Mouse (Mus musculus): Measurements from ENCODE around the gene Nsun5.
"Not testable (repeated sequence)": the region's sequence is repeated elsewhere in the genome, so short reads cannot be mapped to it uniquely, and the experiment has no call there.

The Nsun5 gene

DNA sequence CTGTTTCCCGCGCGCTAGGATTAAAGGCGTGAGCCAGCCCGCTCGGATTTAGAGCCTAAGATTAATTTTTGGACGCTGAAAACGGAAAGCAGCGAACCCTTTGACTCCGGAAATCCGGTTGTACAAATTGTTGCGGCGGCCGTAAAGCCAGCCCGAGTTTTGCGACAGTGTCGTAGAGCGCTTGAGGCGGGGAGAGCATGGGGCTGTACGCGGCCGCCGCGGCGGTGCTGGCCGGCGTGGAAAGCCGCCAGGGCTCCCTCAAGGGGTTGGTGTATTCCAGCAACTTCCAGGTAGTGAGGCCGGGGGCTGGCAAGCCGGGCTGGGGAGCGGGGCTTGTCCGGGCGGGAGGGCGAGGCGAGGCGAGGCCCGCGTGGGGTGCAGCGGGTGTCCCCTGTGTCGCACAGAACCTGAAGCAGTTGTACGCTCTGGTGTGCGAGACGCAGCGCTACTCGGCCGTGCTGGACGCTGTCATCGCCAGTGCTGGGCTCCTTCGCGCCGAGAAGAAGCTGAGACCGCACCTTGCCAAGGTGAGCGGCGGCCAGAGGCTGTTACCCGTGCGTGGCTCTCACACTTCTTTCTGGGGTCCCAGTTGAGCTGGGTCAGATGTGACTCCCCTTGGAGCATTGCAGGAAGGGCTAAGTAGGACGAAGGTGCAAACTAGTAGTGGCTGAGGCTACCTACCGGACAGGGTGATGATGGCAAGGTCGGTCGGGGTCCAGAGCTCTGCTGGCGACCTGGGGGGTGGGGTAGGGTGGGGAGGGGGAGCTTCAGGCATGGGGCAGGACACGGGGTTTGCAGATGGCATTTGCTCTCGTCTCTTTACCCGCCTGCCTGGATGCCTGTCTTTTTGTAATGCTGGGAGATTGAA is at the start of gene Nsun5:
TSS of gene Nsun5 (plus strand) at position 167 of the 868 bp plus-strand sequence.
- peak; percentile 96 for DNase-seq (ENCODE audit: low spot score)

DNA sequence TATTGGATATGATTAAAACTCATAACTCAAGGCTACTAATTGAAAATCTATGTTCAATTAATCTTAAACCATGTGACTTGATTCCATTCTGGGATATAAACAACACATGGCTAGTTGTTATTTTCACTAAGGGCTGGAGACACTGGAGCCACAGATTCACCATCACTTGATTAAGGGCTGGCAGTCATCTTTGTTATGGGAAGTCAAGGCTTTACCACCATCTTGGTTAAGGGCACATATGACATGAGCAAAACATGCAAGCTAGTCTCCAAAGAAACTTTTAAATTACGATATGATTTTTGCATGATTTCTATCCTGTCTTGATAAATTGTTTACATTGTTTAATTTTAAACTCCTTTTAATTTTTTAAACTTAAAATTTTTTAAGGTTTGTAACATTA is 47.6 kb upstream of the Nsun5 start:
- no peak for DNase-seq (ENCODE audit: low spot score)

DNA sequence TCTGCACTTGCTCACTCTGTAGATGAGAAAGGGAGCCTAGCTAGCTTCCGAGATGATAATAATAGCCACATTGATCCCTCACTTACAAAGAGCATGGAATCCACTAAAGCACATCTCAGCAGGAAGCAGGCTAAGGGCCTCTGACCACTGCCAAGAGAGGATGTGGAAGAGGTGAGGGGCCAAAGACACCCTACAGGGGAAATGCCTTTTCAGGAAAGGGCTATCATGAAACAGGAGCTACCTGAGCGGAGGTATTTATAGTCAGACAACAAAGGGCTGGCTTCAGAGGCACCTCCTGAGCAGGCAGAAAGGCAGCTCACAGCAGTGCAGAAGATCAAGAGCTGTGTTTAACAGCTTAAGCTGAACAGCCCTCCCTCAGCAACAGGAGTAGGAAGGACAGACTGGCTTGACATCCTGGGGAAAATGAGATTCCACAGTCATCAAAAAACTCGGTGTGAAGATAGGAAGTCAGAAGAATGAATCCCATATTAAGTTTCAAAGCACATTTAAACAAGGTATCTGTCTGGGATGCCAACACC is 43.6 kb upstream of the Nsun5 start:
- DNase-seq (ENCODE audit: low spot score), result no peak

DNA sequence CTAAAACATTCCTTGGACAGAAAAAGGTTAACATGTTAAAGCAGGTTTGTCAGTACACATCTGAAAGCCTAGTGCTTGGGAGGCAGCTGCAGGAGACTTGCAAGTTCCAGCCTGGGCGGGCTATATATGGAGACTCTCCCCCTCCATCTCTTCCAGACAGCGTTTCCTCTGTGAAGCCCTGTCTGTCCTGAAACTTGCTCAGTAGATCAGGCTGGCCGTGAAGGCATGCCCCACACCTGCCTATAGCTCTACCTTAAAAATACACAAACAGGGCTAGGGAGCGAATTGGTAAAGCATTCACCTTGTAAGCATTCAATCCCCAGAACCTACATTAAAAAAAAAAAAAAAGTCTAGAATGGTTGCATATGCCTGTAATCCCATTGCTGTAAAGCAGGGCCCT is 40.3 kb upstream of the Nsun5 start:
- no peak for DNase-seq (ENCODE audit: low spot score)

DNA sequence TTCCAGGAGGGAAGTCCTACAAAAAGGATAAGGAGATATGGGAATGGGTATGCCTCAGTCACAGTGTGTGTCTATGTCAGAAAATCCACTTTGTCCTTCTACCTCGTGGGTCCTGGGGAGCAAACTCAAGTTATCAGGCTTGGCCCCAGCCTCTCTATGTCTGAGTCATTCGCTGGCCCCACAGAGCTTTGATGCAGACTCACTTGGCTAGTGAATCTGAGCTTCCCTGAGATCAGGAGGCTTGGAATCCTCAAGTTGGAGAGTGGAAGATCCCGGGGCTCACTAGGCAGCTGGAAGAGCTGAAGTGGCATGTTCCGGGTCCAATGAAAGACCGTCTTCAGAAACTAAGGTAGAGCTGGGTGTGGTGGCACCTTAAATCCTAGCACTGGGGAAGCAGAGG is 39.6 kb upstream of the Nsun5 start:
- DNase-seq (ENCODE audit: low spot score), result no peak

DNA sequence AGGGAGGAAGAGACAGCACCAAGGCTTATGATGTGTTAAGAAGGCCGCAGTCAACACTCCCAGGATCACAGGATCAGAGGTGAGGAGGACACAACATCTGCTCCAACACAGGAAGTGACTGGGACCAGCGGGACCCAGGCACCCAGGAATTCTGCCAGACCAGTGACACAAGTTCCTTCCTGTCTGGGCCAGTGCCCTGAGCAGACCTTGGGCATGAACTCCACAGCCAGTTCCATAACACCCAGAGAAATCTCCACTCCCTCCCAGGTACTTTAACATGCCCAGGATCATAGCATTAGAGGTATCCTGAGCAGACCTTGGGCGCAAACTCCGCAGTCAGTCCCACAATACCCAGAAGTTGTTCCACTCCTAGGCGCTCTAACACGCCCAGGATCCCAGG is 38.6 kb upstream of the Nsun5 start:
- no peak for DNase-seq (ENCODE audit: low spot score)

DNA sequence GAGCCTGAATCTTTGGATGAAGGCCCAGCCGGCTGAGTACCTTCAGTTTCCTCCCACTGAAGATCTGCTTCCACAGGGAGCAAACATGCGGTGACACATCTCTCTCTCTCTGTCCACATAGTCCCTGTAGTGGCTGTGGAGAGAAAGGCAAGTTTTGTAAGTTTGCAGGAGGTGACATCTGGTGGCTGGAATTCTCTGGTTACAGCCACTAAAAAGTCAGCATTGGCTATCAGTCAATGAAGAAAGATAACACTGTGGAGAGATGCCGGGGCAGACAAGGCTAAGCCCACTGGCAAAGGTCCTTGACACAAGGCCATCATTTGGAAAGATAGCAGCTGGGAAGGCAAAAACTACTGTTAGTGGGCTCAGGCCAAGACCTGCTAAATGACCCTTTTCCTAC is 32.2 kb upstream of the Nsun5 start:
- no peak for DNase-seq (ENCODE audit: low spot score)

DNA sequence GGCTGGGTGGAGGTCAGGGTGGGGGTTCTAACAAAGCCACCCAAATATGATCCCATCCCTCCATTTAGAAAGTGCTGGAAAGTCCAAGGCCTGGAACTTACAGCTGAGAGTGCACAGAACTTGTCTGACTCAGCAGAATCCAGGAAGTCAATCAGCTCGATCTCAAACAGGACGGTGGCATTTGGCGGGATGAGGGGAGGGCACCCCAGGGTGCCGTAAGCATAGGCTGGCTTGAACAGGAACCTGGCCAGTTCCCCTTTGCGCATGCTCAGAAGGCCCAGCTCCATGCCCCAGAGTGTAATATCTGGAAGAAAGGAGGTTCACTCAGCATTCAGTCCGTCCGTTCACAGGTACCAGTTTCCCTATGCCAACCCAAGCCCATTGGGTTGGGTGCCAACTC is 23.8 kb upstream of the Nsun5 start:
- DNase-seq (ENCODE audit: low spot score), result no peak

DNA sequence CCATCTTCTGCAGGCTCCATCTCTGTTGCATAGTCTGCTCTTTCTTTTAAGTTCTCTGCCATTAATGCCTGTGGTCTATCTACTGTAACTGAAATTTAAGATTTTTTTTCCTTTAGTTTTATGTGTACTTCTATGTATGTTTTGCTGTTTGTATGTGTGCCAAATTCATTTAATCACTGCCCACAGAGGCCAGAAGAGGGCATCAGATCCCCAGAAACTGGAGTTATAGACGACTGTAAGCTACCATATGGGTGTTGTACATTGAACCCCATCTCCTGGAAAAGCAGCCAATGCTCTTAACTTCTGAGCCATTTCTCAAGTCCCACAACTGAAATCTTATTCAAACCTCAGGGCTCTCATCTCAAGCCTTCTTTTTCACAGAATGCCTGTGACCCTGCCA is 23.3 kb upstream of the Nsun5 start:
- no peak for DNase-seq (ENCODE audit: low spot score)

DNA sequence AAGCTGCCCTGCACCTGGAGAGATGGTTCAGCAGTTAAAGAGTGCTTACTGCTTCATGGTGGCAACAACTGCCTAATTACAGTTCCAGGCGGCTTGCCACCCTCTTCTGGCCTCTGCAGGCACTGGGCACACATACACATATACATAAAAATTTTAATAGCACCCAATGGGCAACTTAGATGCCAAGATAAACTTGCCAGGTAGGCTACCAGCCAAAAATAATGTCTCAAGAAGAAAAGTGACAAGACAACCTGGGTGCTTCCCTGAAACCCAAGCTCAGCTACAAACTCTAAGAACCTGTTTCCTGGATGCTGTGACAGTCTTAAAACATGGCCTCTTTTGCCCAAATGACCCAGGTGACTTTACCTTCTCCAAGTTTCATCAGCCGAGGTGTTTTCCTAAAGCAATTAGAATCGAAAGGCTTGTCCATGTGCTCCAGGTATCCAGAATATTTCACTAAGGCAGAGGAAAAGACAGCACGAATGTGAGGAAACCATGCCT is 22.2 kb upstream of the Nsun5 start:
- DNase-seq (ENCODE audit: low spot score), result no peak

DNA sequence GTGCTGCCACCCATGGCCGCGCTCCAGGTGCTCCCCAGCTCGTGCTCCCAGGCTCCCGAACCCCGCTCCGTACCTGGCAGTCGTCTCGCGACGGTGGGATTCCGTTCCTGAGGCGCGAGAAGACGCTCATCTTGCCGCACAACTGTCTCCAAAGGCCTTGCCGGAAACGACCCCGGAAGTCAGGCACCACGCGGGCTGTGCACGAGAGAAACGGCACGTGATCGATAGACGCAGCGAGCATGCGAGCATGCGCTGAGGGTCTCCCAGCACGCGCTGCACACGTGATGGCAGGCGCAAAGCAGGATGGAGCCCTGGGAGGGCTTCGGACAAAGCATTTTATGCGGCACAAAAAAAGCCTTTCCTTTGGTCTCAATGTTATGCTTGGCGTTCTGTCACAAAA is 19.9 kb upstream of the Nsun5 start, which contains the start of gene Fkbp6:
TSS of gene Fkbp6 (minus strand) at position 183 of the 400 bp plus-strand sequence.
- no peak for DNase-seq (ENCODE audit: low spot score)

DNA sequence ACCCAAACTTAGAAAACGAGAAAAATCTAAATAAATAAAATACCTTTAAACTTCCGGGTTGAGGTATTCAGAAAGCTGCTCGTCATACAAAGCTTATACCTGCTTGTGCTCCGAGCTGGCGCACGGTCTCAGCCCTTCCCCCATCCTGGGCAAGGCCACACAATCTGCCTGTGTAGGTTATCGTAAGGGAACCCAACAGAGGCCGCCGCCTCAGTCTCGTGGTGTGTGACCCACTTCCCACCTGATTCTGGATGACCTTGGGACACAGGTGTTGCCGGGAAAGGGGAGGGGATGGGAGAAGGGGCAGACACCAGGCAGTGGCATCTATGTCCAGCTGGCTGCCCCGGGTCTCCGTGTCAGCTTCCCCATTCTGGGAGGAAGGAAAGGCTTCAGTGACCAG is 18.1 kb upstream of the Nsun5 start:
- DNase-seq (ENCODE audit: low spot score), result no peak

DNA sequence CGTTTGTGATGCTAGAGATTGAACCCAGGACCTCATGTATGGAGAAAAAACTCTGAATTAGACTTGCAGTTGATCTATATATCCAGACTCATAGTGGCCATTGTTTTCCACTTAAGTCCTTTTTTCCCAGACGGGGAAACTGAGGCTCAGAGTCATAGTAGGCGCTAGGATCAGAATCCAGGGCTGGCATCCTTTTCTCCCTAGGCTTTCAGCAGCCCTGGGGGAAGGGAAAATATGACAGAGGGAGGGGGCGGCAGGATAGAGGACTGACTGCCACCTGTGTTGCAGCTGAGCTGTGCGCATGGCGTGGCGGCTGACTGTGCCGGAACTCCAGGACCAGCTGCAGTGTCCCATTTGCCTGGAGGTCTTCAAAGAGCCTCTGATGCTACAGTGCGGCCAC is 16.8 kb upstream of the Nsun5 start, which contains the start of gene Trim50:
TSS of gene Trim50 (plus strand) at position 301 of the 400 bp plus-strand sequence.
- no peak for DNase-seq (ENCODE audit: low spot score)

DNA sequence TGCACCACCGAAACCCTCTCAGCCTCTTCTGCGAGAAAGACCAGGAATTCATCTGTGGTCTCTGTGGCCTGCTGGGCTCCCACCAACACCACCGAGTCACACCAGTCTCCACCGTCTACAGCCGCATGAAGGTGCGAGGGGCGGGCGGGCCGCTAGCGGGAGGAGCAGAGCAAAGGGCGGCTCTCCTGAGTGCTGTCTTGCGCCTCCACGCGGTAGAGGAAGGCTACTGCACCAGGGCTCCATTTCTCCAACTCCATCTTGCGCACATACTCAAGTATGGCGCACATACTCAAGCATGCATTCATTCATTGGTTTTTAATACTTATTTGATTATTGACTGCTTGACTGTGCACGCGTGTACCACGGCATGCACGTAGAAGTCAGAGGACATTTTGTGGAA is 16.2 kb upstream of the Nsun5 start:
- DNase-seq (ENCODE audit: low spot score), result peak; percentile 26

DNA sequence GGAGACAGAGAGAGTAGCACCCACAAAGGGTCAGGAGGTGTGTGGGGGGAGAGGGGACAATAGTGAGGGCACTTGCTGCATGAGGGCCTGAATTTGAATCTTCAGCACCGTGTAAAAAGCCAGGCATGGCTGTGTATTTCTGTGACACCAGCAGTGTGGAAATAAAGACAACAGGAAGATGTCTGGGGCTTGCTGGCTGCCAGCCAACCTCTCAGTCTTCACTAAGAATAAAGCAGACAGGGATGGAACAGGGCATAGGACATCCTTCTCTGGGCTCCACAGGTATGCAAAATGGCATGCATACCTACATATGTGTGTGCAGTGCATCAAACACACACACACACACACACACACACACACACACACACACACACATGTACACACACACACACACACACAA is 13.7 kb upstream of the Nsun5 start:
- DNase-seq (ENCODE audit: low spot score), result no peak

DNA sequence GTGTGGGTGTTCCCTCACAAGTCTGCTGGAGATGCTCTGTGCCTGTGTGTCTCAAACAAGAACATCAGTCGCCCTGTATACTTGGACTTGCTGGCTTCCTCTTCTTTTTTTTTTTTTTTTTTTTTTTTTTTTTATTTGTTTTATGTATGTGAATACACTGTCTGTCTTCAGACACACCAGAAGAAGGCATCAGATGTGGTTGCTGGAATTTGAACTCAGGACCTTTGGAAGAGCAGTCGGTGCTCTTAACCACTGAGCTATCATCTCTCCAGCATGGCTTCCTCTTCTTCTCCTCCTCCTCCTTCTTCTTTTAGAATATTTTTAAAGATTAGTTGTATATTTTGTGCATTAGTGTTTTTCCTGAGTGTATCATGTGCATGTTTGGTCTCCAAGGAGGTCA is 12.2 kb upstream of the Nsun5 start:
- DNase-seq (ENCODE audit: low spot score), result no peak

DNA sequence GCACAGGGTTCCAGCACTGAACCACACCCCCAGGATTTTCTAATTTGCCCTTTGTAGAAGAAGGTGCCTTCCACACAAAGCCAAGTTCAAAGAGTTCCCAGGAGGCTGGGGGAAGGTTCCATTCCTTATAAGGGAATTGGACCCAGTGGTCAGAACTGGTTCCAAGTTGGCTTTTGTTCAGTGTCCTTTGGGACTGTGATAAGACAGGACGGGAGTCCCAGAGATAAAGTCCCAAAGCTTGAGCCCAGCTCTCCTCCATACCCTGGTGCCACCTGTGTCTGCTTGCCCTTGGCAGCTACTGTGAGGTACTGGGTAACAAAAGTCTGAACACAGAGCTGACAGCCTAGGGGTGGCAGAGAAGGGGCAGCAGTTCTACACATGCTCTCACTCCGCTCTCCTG is 10.0 kb upstream of the Nsun5 start:
- no peak for DNase-seq (ENCODE audit: low spot score)

DNA sequence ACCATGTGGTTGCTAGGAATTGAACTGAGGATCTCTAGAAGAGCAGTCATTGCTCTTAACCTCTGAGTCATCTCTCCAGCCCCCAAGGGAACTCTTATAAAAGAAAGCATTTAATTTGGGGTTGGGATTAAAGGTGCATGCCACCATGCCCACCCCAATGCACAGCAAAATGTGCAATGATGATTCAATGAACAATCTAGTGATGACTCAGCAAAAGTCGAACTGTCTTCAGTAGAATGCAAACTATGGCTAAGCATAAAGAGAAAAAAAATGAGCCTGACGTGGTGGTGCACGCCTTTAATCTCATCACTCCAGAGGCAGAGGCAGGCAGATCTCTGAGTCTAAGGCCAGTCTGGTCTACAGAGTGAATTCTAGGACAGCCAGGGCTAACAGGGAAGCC is 7.2 kb upstream of the Nsun5 start:
- DNase-seq (ENCODE audit: low spot score), result no peak

DNA sequence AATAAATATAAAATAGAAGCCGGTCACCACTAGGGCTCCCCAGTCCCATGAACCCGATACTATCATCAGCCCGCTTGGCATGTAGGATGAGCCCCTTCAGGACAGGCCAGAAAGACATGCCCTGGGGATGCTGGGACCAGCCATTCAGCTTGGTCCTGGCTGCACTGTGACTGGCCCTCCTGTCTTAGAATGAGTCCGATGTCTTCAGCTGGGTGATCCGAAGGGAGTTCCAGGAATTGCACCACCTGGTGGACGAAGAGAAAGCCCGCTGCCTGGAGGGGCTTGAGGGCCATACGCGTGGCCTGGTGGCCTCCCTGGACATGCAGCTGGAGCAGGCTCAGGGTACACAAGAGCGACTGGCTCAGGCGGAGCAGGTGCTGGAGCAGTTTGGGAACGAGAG is 6.2 kb upstream of the Nsun5 start:
- DNase-seq (ENCODE audit: low spot score), result no peak

DNA sequence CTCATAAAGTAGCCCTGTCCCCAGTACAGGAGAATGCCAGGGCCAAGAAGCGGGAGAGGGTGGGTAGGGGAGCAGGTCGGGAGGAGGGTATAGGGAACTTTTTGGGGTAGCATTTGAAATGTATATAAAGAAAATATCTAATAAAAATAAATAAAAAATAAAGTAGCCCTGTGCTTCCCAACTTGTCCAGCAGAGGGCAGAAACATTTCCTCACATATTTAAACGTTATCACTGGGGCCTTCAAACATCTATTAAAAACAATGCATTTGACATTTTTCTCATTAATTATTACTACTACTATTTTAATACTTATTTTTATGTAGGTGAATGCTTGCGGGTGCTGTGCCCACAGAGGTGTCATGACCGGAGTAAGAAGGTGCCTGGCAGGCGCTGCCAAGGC is 1.9 kb upstream of the Nsun5 start:
- DNase-seq (ENCODE audit: low spot score), result no peak

DNA sequence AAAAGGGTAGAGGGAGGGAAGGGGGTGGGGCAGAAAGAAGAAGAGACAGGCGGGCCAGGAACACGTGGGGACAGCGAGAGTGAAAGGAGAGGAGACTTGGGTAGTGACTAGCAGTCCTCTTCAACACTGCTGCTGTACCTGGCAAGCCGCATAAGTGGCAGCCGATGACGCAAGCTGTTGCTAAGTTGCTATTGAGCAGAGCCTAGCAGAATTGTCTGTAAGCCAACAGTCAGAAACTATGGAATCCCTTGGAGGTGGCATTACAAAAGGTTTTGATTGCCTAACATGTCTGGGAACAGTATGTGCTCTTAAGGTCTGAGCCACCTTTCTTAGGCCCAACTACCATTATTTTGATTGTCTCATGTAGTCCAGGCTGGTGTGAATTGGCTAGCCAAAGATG is 1.4 kb upstream of the Nsun5 start:
- DNase-seq (ENCODE audit: low spot score), result no peak

DNA sequence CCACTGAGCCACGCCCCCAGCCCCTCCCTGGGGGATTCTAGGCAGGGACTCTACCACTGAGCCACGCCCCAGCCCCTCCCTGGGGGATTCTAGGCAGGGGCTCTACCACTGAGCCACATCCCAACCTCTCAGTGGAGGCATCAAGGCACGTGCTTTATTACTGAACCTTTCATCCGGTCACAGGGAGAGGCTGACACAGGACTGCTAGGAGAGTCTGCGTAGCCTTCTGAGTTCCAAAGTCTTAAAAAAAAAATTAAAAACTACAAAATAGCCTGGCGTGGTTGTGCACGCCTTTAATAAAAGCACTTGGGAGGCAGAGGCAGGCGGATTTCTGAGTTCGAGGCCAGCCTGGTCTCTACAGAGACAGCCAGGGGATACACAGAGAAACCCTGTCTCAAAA is 557 bp upstream of the Nsun5 start:
- not testable (repeated sequence) for DNase-seq (ENCODE audit: low spot score)

DNA sequence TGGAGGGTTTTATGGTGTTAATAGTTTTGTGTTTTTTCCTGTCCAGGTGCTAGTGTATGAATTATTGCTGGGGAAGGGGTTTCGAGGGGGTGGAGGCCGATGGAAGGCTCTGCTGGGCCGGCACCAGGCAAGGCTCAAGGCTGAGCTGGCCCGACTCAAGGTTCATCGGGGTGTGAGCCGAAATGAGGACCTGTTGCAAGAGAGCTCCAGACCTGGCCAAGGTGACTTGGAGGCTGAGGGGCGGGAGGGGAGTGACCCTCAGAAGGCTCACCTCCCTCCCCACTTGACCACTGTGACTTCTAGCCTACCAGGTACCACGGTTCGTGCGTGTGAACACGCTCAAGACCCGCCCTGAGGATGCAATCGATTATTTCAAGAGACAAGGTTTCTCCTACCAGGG is 1.4 kb downstream of the Nsun5 start:
- DNase-seq (ENCODE audit: low spot score), result no peak

DNA sequence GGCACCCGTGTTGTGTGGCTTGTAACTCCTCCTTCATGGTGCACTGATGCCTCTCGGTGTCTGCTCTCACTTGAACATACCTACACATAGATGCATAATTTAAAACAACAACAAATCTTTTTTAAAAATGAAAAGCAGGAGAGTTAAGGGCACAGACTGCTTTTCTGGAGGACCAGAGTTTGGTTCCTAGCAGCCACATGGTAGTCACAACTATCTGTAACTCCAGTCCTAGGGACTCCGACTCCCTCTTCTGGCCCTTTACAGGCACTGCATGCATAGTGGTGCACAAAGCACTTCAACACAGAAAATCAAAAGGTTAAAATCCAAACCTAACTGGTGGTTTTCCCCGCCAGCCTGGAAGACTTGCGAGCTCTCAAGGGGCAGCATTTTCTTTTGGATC is 3.8 kb downstream of the Nsun5 start:
- no peak for DNase-seq (ENCODE audit: low spot score)

Measured in c-Kit-positive CD71-positive TER-119-positive erythroid progenitor cells, embryonic 14.5 days (primary cell).